Mouse (Mus musculus) lung, postnatal 0 days (tissue): Measurements from ENCODE around the gene Cacybp. TPM values are rescaled to one million over a fixed set of nuclear protein-coding genes. Genes with fewer than 3 reads are reported as not detected.

Experiments used
- ATAC-seq: fragments of 200-750 bp; cut with Nextera tagmentation; 2 replicates; pipeline ENCODE4 v1.8.0; 2017; ENCODE audit warnings: moderate library complexity
- DNase-seq: peaks from one replicate; pipeline ENCODE4 v3.0.0-alpha.2; 2016; ENCODE audit warnings: low spot score
- H3K27ac ChIP-seq: fragments of 300-500 bp; sonication (generic); 2 replicates; pipeline ENCODE4 v1.5.1; 2014; ENCODE audit warnings: antibody characterized with exemption, mild to moderate bottlenecking, low read length, mixed read lengths
- H3K27me3 ChIP-seq: fragments of 300-500 bp; sonication (generic); replicated peaks from 2 replicates; pipeline ENCODE4 v1.6.1; 2014; ENCODE audit warnings: low read length, mixed read lengths; ENCODE audit not compliant: insufficient read depth
- H3K36me3 ChIP-seq: fragments of 300-500 bp; sonication (generic); 2 replicates; pipeline ENCODE4 v1.6.1; 2014; ENCODE audit warnings: low read length, mixed read lengths; ENCODE audit not compliant: insufficient read depth
- H3K4me1 ChIP-seq: fragments of 300-500 bp; sonication (generic); 2 replicates; pipeline ENCODE4 v1.6.1; 2014; ENCODE audit warnings: antibody characterized with exemption, low read depth, low read length, mixed read lengths; ENCODE audit not compliant: insufficient read depth
- H3K4me2 ChIP-seq: fragments of 300-500 bp; sonication (generic); replicated peaks from 2 replicates; pipeline ENCODE4 v1.6.1; 2014; ENCODE audit warnings: low read depth, mild to moderate bottlenecking, low read length, moderate library complexity, mixed read lengths
- H3K4me3 ChIP-seq: fragments of 300-500 bp; sonication (generic); 2 replicates; pipeline ENCODE4 v1.5.1; 2014; ENCODE audit warnings: low read depth, low read length
- H3K9ac ChIP-seq: fragments of 300-500 bp; sonication (generic); replicated peaks from 2 replicates; pipeline ENCODE4 v1.6.1; 2014; ENCODE audit warnings: low read depth, mild to moderate bottlenecking
- H3K9me3 ChIP-seq: fragments of 300-500 bp; sonication (generic); 2 replicates; pipeline ENCODE4 v1.6.1; 2016; ENCODE audit warnings: low read length, mixed read lengths
- CTCF ChIP-seq: IDR thresholded peaks from 2 replicates; pipeline ENCODE4 v1.5.1; 2016; ENCODE audit warnings: antibody characterized with exemption, mild to moderate bottlenecking
- EP300 ChIP-seq: IDR thresholded peaks from 2 replicates; pipeline ENCODE4 v1.6.1; 2016; ENCODE audit warnings: antibody characterized with exemption, mild to moderate bottlenecking, control low read depth
- WGBS: fragments of 180-500 bp; shearing (Covaris S2); extraction: QIAGEN DNeasy Blood & Tissue Kit; methylation state at CpG from one replicate; pipeline ENCODE4 v1.1.7; 2014; 5-methylcytosine and 5-hydroxymethylcytosine counted together
- polyA plus RNA-seq: library from polyadenylated mRNA; unstranded; fragments of >200 nt; fragmentation: Nextera tagmentation; extraction: Ambion mirVana; gene quantifications from 2 replicates; pipeline ENCODE4 v1.2.1, GENCODE M21; 2015

The Cacybp gene
- 82.5 and 102 TPM in 2 replicates for polyA plus RNA-seq

- Histone ChIP-seq H3K36me3 (no peaks in the 10 kb centered on the region), H3K4me3 (peak within 1 kb of the TSS; percentile 94), H3K9me3 (no peaks in the 10 kb centered on the region), H3K4me1 (peaks cover 12% of the 10 kb centered on the region; the same call in 1 of the 2 replicates), H3K27ac (peak within 1 kb of the TSS; percentile 94), H3K4me2 (peak within 1 kb of the TSS; percentile 66), H3K27me3 (no peaks in the 10 kb centered on the region), H3K9ac (peak within 1 kb of the TSS; percentile 86)
- DNase-seq (peak; percentile 99), ATAC-seq (peak; percentile 98)
- 1% methylated on average over 76 of the region's 76 CpGs for WGBS
- TF ChIP-seq CTCF (peak; percentile 91), EP300 (no peak; the same call in none of the 2 replicates)
These were observed at the start of gene Cacybp for GRCm38 (mm10) chr1:160212703-160213669. Gene Cacybp (minus strand): TSS chr1:160212875.

DNA sequence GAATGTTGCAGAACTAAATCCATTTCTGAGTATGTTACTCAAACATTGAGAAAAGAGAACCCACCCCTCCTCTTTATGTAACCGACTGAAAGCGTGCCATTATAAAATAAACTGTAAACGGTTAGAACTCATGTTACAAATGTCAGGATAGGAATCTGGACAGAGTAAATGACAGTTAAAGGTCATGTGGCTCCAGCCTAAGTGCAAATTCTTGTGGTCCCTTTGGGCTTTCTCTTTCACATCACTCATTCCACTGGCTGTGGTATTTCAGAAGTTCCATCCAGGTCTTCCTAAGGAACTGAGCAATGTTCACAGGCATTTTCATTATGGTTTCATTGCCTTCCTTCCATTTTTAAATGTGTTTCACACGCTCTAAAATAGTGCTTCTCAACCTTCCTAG is 49.7 kb upstream of the Cacybp start:
- ATAC-seq (no peak), DNase-seq (no peak)
- Histone ChIP-seq H3K27me3 (no peaks in the 10 kb centered on the region), H3K36me3 (no peaks in the 10 kb centered on the region), H3K4me3 (no peak overlapping the region), H3K27ac (peak overlapping the region; percentile 92; the same call in 1 of the 2 replicates), H3K4me2 (no peak overlapping the region), H3K9ac (no peak overlapping the region), H3K4me1 (peaks cover 7% of the 10 kb centered on the region; the same call in 1 of the 2 replicates), H3K9me3 (no peaks in the 10 kb centered on the region)
- TF ChIP-seq EP300 (no peak), CTCF (no peak)
- 45% methylated on average over 4 of the region's 4 CpGs for WGBS

- Histone ChIP-seq H3K4me1 (peaks cover 7% of the 10 kb centered on the region; the same call in 1 of the 2 replicates), H3K9ac (no peak overlapping the region), H3K4me2 (no peak overlapping the region), H3K4me3 (no peak overlapping the region), H3K27ac (no peak overlapping the region), H3K27me3 (no peaks in the 10 kb centered on the region), H3K36me3 (no peaks in the 10 kb centered on the region), H3K9me3 (no peaks in the 10 kb centered on the region)
- DNase-seq: no peak
- WGBS: 59% methylated on average over 2 of the region's 2 CpGs
- ATAC-seq: no peak
- TF ChIP-seq CTCF (no peak), EP300 (no peak)
These were observed 49.2 kb upstream of the Cacybp start for GRCm38 (mm10) chr1:160261849-160262248.

DNA sequence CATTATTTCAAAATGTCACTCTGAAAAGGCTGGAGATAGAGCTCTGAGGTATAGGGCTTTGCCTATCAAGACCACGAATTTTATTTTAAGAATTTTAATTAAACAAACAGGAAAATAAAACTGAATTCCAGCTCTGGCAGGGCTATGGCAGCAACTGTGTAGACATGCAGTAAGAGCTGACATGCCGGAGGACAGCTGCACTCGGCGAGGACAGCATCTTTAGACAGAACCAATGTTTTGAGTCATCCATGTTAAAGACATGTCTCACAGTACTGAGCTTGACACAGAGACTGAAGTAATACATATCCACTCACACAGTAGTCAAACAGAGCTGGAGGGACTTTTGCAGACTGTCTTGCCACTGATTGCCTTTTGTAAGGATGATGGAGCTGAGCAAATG is 47.9 kb upstream of the Cacybp start:
- Histone ChIP-seq H3K4me2 (no peak overlapping the region), H3K27me3 (no peaks in the 10 kb centered on the region), H3K36me3 (no peaks in the 10 kb centered on the region; the same call in 1 of the 2 replicates), H3K27ac (peak overlapping the region; percentile 51; the same call in 1 of the 2 replicates), H3K9ac (no peak overlapping the region), H3K4me1 (peaks cover 7% of the 10 kb centered on the region; the same call in 1 of the 2 replicates), H3K9me3 (no peaks in the 10 kb centered on the region), H3K4me3 (no peak overlapping the region)
- no peak for TF ChIP-seq CTCF
- no peak for TF ChIP-seq EP300
- WGBS: 75% methylated on average over 4 of the region's 4 CpGs
- ATAC-seq (no peak), DNase-seq (no peak)

- Histone ChIP-seq H3K4me3 (no peak overlapping the region), H3K4me1 (peaks cover 7% of the 10 kb centered on the region; the same call in 1 of the 2 replicates), H3K27ac (no peak overlapping the region), H3K36me3 (no peaks in the 10 kb centered on the region; the same call in 1 of the 2 replicates), H3K27me3 (no peaks in the 10 kb centered on the region), H3K9ac (no peak overlapping the region), H3K4me2 (no peak overlapping the region), H3K9me3 (no peaks in the 10 kb centered on the region)
- DNase-seq: peak; percentile 90
- TF ChIP-seq EP300: no peak
- no peak for TF ChIP-seq CTCF
- 27% methylated on average over 7 of the region's 7 CpGs for WGBS
- ATAC-seq: peak; percentile 28
These were observed 47.2 kb upstream of the Cacybp start for GRCm38 (mm10) chr1:160259884-160260283.

DNA sequence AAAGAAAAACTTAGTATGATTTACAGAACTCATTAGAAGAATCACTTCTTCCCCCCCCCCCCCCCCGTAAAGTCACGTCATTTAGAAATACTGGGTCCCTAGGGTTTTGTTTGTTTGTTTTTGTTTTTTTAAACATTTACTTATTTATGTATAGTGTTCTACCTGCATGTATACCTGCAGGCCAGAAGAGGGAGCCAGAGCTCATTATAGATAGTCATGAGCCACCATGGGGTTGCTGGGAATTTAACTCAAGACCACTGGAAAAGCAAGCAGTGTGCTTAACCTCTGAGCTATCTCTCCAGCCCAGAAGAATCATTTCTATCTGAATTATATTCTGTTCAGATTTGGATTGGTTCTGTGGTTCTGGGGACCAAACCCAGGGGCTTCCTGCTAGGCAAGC is 40.4 kb upstream of the Cacybp start:
- H3K4me3 ChIP-seq: no peak overlapping the region
- no peaks in the 10 kb centered on the region for H3K4me1 ChIP-seq
- no peaks in the 10 kb centered on the region for H3K9me3 ChIP-seq
- H3K4me2 ChIP-seq: no peak overlapping the region
- no peak for TF ChIP-seq EP300
- peak; percentile 33 for TF ChIP-seq CTCF
- H3K27me3 ChIP-seq: no peaks in the 10 kb centered on the region
- WGBS: 82% methylated on average over 2 of the region's 2 CpGs
- no peak overlapping the region for H3K27ac ChIP-seq
- H3K9ac ChIP-seq: no peak overlapping the region
- ATAC-seq: no peak
- DNase-seq: no peak
- no peaks in the 10 kb centered on the region; the same call in 1 of the 2 replicates for H3K36me3 ChIP-seq
